Comparison of ENCODE assay signal across 15 mouse cellular contexts in the genomic region with DNA sequence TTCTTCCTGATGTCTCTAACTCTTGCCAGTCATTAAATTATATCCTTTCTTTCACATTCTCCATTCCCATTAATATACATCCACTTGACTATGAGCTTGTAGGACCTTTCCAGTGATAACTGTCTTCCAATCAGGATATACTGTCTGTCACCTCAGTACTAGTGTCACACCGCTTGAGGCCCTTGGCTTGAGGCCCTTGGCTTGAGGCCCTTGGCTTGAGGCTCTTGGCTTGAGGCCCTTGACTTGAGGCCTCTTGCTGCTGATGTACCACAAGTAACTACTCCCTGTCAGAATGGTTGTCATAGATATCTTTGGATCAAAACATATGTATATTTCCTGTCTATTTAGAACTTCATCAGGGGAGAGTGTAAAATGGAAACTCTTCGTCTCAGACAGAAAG.
"Had no signal": no experiment of that assay in that cellular context is flagged by ENCODE, and none has a peak within 500 bp of the region (broad histone marks: within the 10 kb centered on the region; RNA-seq: fewer than 3 reads in every experiment).

No protein-coding gene starts in this region.

- ATAC-seq: liver, embryonic 12.5 days; midbrain, embryonic 15.5 days had no signal

- H3K27me3 ChIP-seq: limb, embryonic 13.5 days; liver, embryonic 12.5 days; megakaryocyte, embryonic 14.5 days; midbrain, embryonic 15.5 days; neural tube, embryonic 12.5 days had no signal

- H3K4me2 ChIP-seq: limb, embryonic 13.5 days; liver, embryonic 12.5 days; lung, embryonic 14.5 days; midbrain, embryonic 11.5 days; midbrain, embryonic 15.5 days; neural tube, embryonic 12.5 days had no signal

- DNase-seq: kidney, postnatal 36 days; layer of hippocampus, adult 9-11 months; layer of hippocampus, postnatal 36 days; lung, embryonic 14.5 days; lung, postnatal 10 days; thymus, postnatal 4 days had no signal

- H3K4me3 ChIP-seq: limb, embryonic 13.5 days; liver, embryonic 12.5 days; megakaryocyte, embryonic 14.5 days; midbrain, embryonic 15.5 days; neural tube, embryonic 12.5 days had no signal

- H3K4me1 ChIP-seq: limb, embryonic 13.5 days; liver, embryonic 12.5 days; megakaryocyte, embryonic 14.5 days; midbrain, embryonic 15.5 days; neural tube, embryonic 12.5 days had no signal

- H3K9me3 ChIP-seq: limb, embryonic 13.5 days; liver, embryonic 12.5 days; megakaryocyte, embryonic 14.5 days; midbrain, embryonic 15.5 days; neural tube, embryonic 12.5 days had no signal

- H3K9ac ChIP-seq: limb, embryonic 13.5 days; liver, embryonic 12.5 days; lung, embryonic 14.5 days; midbrain, embryonic 15.5 days; neural tube, embryonic 12.5 days had no signal

- H3K27ac ChIP-seq: kidney, postnatal 0 days; limb, embryonic 13.5 days; liver, embryonic 12.5 days; macrophage; midbrain, embryonic 15.5 days; neural tube, embryonic 12.5 days; stomach, postnatal 0 days had no signal

- H3K36me3 ChIP-seq: limb, embryonic 13.5 days; liver, embryonic 12.5 days; midbrain, embryonic 15.5 days; neural tube, embryonic 12.5 days had no signal
